Mouse (Mus musculus): ENCODE data around the gene Rag1. TPM values are rescaled to one million over a fixed set of nuclear protein-coding genes. Genes with fewer than 3 reads are reported as not detected.

Gene Rag1
- total and polyA plus RNA-seq, 3 experiments: 0.01 to 0.22 TPM; not detected in 1

DNA sequence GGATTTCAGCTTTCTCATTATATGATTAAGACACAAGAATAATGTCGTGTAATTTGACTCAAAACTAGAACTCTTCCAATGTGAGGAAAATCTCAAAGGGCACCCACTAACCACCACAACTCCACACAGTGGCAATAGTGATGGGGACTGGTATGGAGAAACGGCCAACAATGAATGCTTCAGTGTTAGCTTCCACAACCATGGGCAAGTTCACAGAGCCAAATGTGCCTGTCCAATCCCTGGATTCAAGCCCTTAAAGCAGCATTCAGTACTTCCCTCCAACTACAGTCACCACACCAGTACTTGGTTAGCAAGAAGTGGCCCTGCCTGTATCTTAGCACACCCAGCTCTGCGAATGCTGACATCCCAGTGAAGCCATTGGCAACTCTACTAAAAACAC, 38.4 kb downstream of the Rag1 start:
- Histone ChIP-seq H3K36me3 (replicated peaks) (peaks cover 22% of the 10 kb centered on the region), H3K4me1 (ENCODE audit: insufficient read depth, low read depth, low read length) (no peaks in the 10 kb centered on the region), H3K27me3 (ENCODE audit: insufficient read depth, low read length) (no peaks in the 10 kb centered on the region), H3K9me3 (replicated peaks) (no peaks in the 10 kb centered on the region), H3K4me3 (ENCODE audit: low read depth, low read length) (no peak overlapping the region)
- DNase-seq (ENCODE audit: low spot score): no peak
- TF ChIP-seq CTCF (IDR thresholded peaks at IDR 0.05; ENCODE audit: low read depth, low read length) (no peak), GATA2 (IDR thresholded peaks at IDR 0.05; ENCODE audit: borderline replicate concordance, low read depth, low read length) (no peak), TAL1 (conservative IDR thresholded peaks at IDR 0.05; ENCODE audit: low read depth, low read length) (no peak), POLR2AphosphoS5 (IDR thresholded peaks at IDR 0.05; ENCODE audit: insufficient replicate concordance, low read depth, low read length) (no peak), GATA1 (IDR thresholded peaks at IDR 0.05; ENCODE audit: borderline replicate concordance, low read length) (no peak)
- no peak for ATAC-seq (ENCODE audit: extremely low read depth, insufficient number of reproducible peaks, low FRiP score, poor library complexity, severe bottlenecking)

DNA sequence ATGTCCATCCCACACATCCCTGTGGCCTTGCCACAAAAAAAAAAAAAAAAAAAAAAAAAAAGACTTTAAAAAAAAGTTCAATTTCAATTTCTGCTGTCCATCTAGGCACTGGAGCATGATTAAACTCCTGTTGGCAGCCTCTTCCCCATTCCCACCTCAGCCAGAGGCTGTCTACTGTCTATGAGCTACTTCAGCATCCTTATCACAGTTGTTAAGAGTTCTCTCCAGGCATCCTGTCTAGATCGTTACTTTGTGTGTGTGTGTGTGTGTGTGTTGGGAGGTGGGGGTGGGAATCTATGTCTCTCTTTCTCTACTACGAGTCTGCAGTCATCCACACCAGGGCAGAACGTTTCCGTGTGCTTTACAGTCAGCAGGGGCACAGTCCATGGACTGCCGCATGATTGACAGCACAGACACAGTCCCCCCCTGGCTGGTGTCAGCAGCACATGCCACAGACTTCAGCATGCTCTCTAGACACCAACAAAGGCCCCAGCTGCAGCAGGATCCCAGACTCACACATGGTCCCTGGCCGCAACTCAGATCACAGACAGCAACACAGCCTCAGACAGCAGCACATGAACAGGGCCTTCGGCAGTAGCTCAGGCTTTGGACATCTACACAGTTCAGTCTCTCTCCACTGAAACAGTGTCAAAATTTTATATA, 40.9 kb downstream of the Rag1 start:
- Histone ChIP-seq H3K4me1 (ENCODE audit: insufficient read depth, low read depth, low read length) (no peaks in the 10 kb centered on the region), H3K9me3 (replicated peaks) (no peaks in the 10 kb centered on the region), H3K4me3 (ENCODE audit: low read depth, low read length) (no peak overlapping the region), H3K27me3 (ENCODE audit: insufficient read depth, low read length) (no peaks in the 10 kb centered on the region), H3K36me3 (replicated peaks) (peaks cover 17% of the 10 kb centered on the region)
- no peak for ATAC-seq (ENCODE audit: extremely low read depth, insufficient number of reproducible peaks, low FRiP score, poor library complexity, severe bottlenecking)
- TF ChIP-seq GATA2 (IDR thresholded peaks at IDR 0.05; ENCODE audit: borderline replicate concordance, low read depth, low read length) (no peak), CTCF (IDR thresholded peaks at IDR 0.05; ENCODE audit: low read depth, low read length) (no peak), GATA1 (IDR thresholded peaks at IDR 0.05; ENCODE audit: borderline replicate concordance, low read length) (no peak), TAL1 (conservative IDR thresholded peaks at IDR 0.05; ENCODE audit: low read depth, low read length) (no peak), POLR2AphosphoS5 (IDR thresholded peaks at IDR 0.05; ENCODE audit: insufficient replicate concordance, low read depth, low read length) (no peak)
- DNase-seq (ENCODE audit: low spot score): no peak

DNA sequence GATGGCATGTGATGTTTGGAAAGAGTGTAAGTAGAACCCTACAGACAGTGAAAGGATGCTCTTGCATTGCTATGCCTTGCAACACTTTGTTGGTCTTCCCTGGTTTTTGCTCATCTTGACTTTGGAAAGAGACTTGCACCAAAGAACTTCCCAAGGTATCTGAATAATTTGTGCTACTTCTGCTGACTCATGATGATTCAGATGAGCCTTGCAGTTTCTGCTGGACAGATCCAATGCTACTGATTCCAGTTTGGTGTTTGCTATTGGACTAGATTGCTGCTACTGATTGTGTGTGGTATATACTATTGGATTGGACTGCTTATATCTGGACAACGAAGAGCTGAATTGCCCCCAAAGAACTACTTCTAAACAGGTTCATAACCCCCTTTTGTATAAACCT, 46.2 kb downstream of the Rag1 start:
- Histone ChIP-seq H3K36me3 (replicated peaks) (peaks cover 6% of the 10 kb centered on the region), H3K9me3 (replicated peaks) (no peaks in the 10 kb centered on the region), H3K4me3 (ENCODE audit: low read depth, low read length) (no peak overlapping the region), H3K27me3 (ENCODE audit: insufficient read depth, low read length) (no peaks in the 10 kb centered on the region), H3K4me1 (ENCODE audit: insufficient read depth, low read depth, low read length) (no peaks in the 10 kb centered on the region)
- peak; percentile 40; the same call in 1 of the 2 replicates for ATAC-seq (ENCODE audit: extremely low read depth, insufficient number of reproducible peaks, low FRiP score, poor library complexity, severe bottlenecking)
- TF ChIP-seq GATA2 (IDR thresholded peaks at IDR 0.05; ENCODE audit: borderline replicate concordance, low read depth, low read length) (no peak), TAL1 (conservative IDR thresholded peaks at IDR 0.05; ENCODE audit: low read depth, low read length) (no peak), CTCF (IDR thresholded peaks at IDR 0.05; ENCODE audit: low read depth, low read length) (no peak), GATA1 (IDR thresholded peaks at IDR 0.05; ENCODE audit: borderline replicate concordance, low read length) (no peak), POLR2AphosphoS5 (IDR thresholded peaks at IDR 0.05; ENCODE audit: insufficient replicate concordance, low read depth, low read length) (no peak)
- DNase-seq (ENCODE audit: low spot score): no peak

DNA sequence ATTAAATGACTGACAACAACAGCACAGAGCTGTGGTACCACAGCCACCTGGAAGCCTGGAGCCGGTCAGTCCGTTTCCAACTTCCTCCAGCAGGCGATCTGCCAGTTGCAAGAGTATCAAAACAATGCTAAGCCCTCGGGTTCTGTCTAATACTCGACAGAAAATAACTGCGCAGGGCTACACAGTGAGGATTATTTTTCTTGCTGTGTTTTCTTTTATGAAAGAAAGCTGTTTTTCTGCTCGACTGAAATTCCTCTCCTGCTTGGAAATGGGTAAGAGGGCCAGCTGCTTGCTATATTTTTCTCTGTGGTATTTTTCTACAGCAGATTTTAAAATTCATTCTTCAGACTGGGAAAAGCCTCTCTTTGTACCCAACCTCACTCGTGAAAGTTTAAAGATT, 48.6 kb downstream of the Rag1 start:
- Histone ChIP-seq H3K27me3 (ENCODE audit: insufficient read depth, low read length) (no peaks in the 10 kb centered on the region), H3K4me1 (ENCODE audit: insufficient read depth, low read depth, low read length) (no peaks in the 10 kb centered on the region), H3K4me3 (ENCODE audit: low read depth, low read length) (no peak overlapping the region), H3K9me3 (replicated peaks) (no peaks in the 10 kb centered on the region), H3K36me3 (replicated peaks) (peaks cover 6% of the 10 kb centered on the region)
- ATAC-seq (ENCODE audit: extremely low read depth, insufficient number of reproducible peaks, low FRiP score, poor library complexity, severe bottlenecking): no peak
- DNase-seq (ENCODE audit: low spot score): no peak
- no peak for TF ChIP-seq CTCF (IDR thresholded peaks at IDR 0.05; ENCODE audit: low read depth, low read length)
- no peak for TF ChIP-seq TAL1 (conservative IDR thresholded peaks at IDR 0.05; ENCODE audit: low read depth, low read length)
- TF ChIP-seq GATA1 (IDR thresholded peaks at IDR 0.05; ENCODE audit: borderline replicate concordance, low read length): no peak
- TF ChIP-seq POLR2AphosphoS5 (IDR thresholded peaks at IDR 0.05; ENCODE audit: insufficient replicate concordance, low read depth, low read length): no peak
- TF ChIP-seq GATA2 (IDR thresholded peaks at IDR 0.05; ENCODE audit: borderline replicate concordance, low read depth, low read length): no peak

DNA sequence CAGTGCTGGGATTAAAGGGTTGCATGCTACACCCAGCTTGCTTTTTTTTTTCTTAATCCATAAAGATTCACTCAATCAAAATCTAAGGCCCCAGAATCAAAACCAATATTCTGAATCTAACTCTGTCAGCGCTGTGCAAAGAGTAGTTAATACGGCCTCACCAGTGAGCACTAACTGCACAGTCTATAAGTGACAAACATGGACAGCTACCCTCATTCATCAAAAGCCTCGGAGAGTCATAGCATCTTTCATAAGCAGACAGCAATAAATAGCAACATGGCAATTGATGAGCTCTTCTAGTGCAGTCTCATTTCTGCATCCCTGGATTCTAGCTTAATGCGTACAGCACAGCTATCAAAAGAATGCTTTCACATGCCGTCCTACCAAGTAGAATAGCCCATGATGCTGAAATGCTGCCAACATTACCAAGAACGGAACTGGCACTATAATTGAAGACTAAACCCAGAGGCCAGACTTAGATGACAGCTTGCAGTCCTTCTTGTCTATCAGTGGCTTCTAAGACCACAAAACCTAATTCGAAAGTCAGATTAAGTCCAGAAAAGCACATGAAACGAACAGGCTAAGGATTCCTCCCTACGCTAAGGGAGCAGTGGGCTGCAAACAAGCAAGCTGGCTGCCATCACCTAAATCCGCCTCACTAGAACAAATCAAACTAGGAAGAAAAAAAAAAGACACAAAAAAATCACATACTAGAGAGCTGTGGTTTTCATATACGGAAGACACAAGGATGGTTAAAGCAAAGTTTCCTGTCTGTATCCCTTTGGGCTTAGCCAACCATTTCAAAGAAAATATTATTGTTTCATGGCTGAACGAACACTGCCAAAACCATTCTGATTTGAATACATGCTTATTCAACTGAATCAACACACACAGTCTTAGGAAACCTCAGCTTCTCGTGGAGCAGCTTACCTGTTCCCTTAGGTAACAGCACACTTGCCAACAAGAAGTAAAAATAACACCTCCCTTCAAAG, 50.8 kb downstream of the Rag1 start:
- Histone ChIP-seq H3K36me3 (replicated peaks) (peaks cover 6% of the 10 kb centered on the region), H3K4me1 (ENCODE audit: insufficient read depth, low read depth, low read length) (peaks cover 3% of the 10 kb centered on the region; the same call in 1 of the 2 replicates), H3K27me3 (ENCODE audit: insufficient read depth, low read length) (no peaks in the 10 kb centered on the region), H3K4me3 (ENCODE audit: low read depth, low read length) (no peak overlapping the region), H3K9me3 (replicated peaks) (no peaks in the 10 kb centered on the region)
- TF ChIP-seq TAL1 (conservative IDR thresholded peaks at IDR 0.05; ENCODE audit: low read depth, low read length): no peak
- TF ChIP-seq CTCF (IDR thresholded peaks at IDR 0.05; ENCODE audit: low read depth, low read length): no peak
- TF ChIP-seq GATA2 (IDR thresholded peaks at IDR 0.05; ENCODE audit: borderline replicate concordance, low read depth, low read length): no peak
- DNase-seq (ENCODE audit: low spot score) (no peak), ATAC-seq (ENCODE audit: extremely low read depth, insufficient number of reproducible peaks, low FRiP score, poor library complexity, severe bottlenecking) (no peak)

DNA sequence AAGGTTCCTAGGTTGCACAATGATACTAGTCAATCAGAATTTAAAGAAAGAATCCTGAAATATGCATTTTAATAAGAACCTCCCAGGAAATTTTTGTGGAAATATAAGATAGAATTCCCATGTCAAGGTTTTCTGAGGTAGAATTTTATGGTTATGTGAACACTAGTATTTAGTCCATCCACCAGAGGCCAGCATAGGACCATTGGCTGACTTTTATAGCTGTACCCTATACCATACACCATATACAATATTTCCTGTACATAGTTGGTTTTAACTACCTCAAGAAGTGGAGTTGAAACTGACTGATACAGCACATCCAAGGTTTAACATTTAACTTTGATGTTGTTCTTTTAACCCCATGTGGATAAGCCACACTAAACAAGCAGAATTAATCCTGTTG, 52.1 kb downstream of the Rag1 start:
- Histone ChIP-seq H3K4me1 (ENCODE audit: insufficient read depth, low read depth, low read length) (peaks cover 3% of the 10 kb centered on the region; the same call in 1 of the 2 replicates), H3K27me3 (ENCODE audit: insufficient read depth, low read length) (no peaks in the 10 kb centered on the region), H3K4me3 (ENCODE audit: low read depth, low read length) (no peak overlapping the region), H3K36me3 (replicated peaks) (peaks cover 6% of the 10 kb centered on the region), H3K9me3 (replicated peaks) (no peaks in the 10 kb centered on the region)
- TF ChIP-seq GATA1 (IDR thresholded peaks at IDR 0.05; ENCODE audit: borderline replicate concordance, low read length): no peak
- DNase-seq (ENCODE audit: low spot score) (no peak), ATAC-seq (ENCODE audit: extremely low read depth, insufficient number of reproducible peaks, low FRiP score, poor library complexity, severe bottlenecking) (no peak)

Measured in G1E (cell line).